Mouse (Mus musculus) testis, postnatal 10 days (tissue): Measurements from ENCODE around the gene Llcfc1.

Source experiments
- DNase-seq: peaks from one replicate; pipeline ENCODE4 v3.0.0; 2021; ENCODE audit warnings: low spot score

Gene Llcfc1

DNA sequence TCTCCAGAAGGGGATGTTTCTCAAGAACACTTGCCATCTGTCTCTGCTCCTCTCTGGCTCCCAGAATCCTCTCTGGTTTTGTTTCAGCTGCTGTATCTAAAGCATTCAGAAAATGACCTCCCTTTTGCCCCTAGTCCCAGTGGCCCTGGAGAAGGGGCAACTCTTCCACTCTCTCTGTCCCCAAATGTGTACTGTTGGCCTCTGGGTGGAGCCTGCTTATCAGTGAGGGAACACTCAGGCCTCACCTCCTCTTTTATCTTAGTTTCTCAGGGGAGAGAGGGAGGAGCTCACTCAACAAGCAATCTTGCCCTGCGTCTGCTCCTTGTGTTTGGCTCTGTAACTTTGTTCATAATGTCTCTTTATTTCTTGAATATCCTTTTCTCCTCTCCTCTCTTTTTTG is 19.9 kb downstream of the Llcfc1 start, which contains the start of gene Kel:
Gene Kel (minus strand): TSS at position 217 of the 400 bp plus-strand sequence.
- no peak for DNase-seq

- no peak for DNase-seq
Measured at GRCm38 (mm10) chr6:41706275-41706674, 22.0 kb downstream of the Llcfc1 start.

- DNase-seq, result no peak
Measured at GRCm38 (mm10) chr6:41710281-41710680, 26.1 kb downstream of the Llcfc1 start.

DNA sequence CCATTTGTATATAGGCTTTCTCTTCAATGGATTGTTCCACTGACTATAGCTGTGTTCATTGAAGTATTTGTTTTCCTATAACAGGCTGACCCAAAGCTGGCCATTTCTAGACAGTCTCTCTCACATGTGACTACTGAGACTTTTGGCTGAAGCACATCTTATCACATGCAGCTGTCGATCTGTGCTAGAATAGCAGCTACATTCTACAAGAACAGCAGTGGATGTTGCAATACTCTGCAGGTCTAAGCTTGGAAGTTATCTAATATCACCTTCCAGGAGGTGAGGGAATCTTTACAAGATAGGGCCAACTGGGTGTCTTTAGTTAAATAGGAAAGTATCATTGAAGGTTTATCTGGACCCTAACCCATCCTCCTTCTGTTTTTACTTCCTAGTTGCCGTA is 37.2 kb downstream of the Llcfc1 start:
- no peak for DNase-seq

- no peak for DNase-seq
Measured at GRCm38 (mm10) chr6:41727989-41728609, 43.9 kb downstream of the Llcfc1 start.

GRCm38 (mm10) chr6:41734719-41735470 is 50.7 kb downstream of the Llcfc1 start:
- no peak for DNase-seq
